Mouse (Mus musculus): ENCODE results near the gene Slco4a1. TPM values are rescaled to one million over a fixed set of nuclear protein-coding genes. Genes with fewer than 3 reads are reported as not detected.

Gene Slco4a1
- polyA plus RNA-seq, 1 experiment from 2014 or later = 3.4 TPM

GRCm38 (mm10) chr2:180513835-180514234 lies 57.8 kb downstream of the Slco4a1 start:
- H3K9me3 ChIP-seq (replicated peaks) = no peaks in the 10 kb centered on the region
- no peaks in the 10 kb centered on the region for H3K36me3 ChIP-seq
- WGBS = 23% methylated on average over 4 of the region's 4 CpGs
- peaks cover 7% of the 10 kb centered on the region; the same call in 1 of the 2 replicates for H3K4me1 ChIP-seq
- H3K27me3 ChIP-seq = peaks cover 3% of the 10 kb centered on the region; the same call in 1 of the 2 replicates
- H3K27ac ChIP-seq = no peak overlapping the region
- H3K4me3 ChIP-seq = no peak overlapping the region
- no peak overlapping the region for H3K9ac ChIP-seq
- H3K4me2 ChIP-seq (replicated peaks) = no peak overlapping the region
- ATAC-seq (ENCODE audit: low FRiP score) = no peak

- 71% methylated on average over 5 of the region's 5 CpGs for WGBS
- Histone ChIP-seq H3K36me3 (no peaks in the 10 kb centered on the region), H3K9me3 (replicated peaks) (no peaks in the 10 kb centered on the region), H3K4me2 (replicated peaks) (no peak overlapping the region), H3K4me3 (no peak overlapping the region), H3K27ac (no peak overlapping the region), H3K4me1 (no peaks in the 10 kb centered on the region), H3K27me3 (peaks cover 16% of the 10 kb centered on the region), H3K9ac (no peak overlapping the region)
- ATAC-seq (ENCODE audit: low FRiP score) = no peak
These were observed 65.6 kb downstream of the Slco4a1 start for GRCm38 (mm10) chr2:180521437-180522221.

GRCm38 (mm10) chr2:180522825-180523224 lies 66.8 kb downstream of the Slco4a1 start:
- no peak overlapping the region for H3K27ac ChIP-seq
- no peaks in the 10 kb centered on the region for H3K36me3 ChIP-seq
- H3K9ac ChIP-seq = no peak overlapping the region
- peaks cover 21% of the 10 kb centered on the region for H3K27me3 ChIP-seq
- ATAC-seq (ENCODE audit: low FRiP score) = no peak
- no peaks in the 10 kb centered on the region for H3K9me3 ChIP-seq (replicated peaks)
- WGBS = 72% methylated on average over 4 of the region's 4 CpGs
- no peak overlapping the region for H3K4me3 ChIP-seq
- peaks cover 2% of the 10 kb centered on the region for H3K4me1 ChIP-seq
- H3K4me2 ChIP-seq (replicated peaks) = no peak overlapping the region

Other genes with a start within 250 kb of the Slco4a1 start
- gene Lama5, start 230.4 kb upstream of the Slco4a1 start, polyA plus RNA-seq (2016; fragmentation: Nextera tagmentation; extraction: Ambion mirVana) = 5.8 and 8.7 TPM in 2 replicates
- gene Rps21, start 198.9 kb upstream of the Slco4a1 start, polyA plus RNA-seq (2016; fragmentation: Nextera tagmentation; extraction: Ambion mirVana) = 393 and 423 TPM in 2 replicates
- 29.4 and 29.5 TPM in 2 replicates for gene Cables2, start 182.7 kb upstream of the Slco4a1 start, polyA plus RNA-seq (2016; fragmentation: Nextera tagmentation; extraction: Ambion mirVana)
- 0.20 and 0.35 TPM in 2 replicates for gene Rbbp8nl, start 166.4 kb upstream of the Slco4a1 start, polyA plus RNA-seq (2016; fragmentation: Nextera tagmentation; extraction: Ambion mirVana)
- gene Gata5, start 121.5 kb upstream of the Slco4a1 start, polyA plus RNA-seq (2016; fragmentation: Nextera tagmentation; extraction: Ambion mirVana) = 0.08 TPM in 1 of 2 replicates, not detected in the other
- 0.40 and 0.43 TPM in 2 replicates for gene Ntsr1, start 43.7 kb downstream of the Slco4a1 start, polyA plus RNA-seq (2016; fragmentation: Nextera tagmentation; extraction: Ambion mirVana)
- gene Mrgbp, start 125.1 kb downstream of the Slco4a1 start, polyA plus RNA-seq (2016; fragmentation: Nextera tagmentation; extraction: Ambion mirVana) = 41.7 and 43.3 TPM in 2 replicates
- 96.5 and 96.6 TPM in 2 replicates for gene Ogfr, start 133.0 kb downstream of the Slco4a1 start, polyA plus RNA-seq (2016; fragmentation: Nextera tagmentation; extraction: Ambion mirVana)
- 171 and 195 TPM in 2 replicates for gene Col9a3, start 141.5 kb downstream of the Slco4a1 start, polyA plus RNA-seq (2016; fragmentation: Nextera tagmentation; extraction: Ambion mirVana)
- 0.30 and 0.44 TPM in 2 replicates for gene Tcfl5, start 186.5 kb downstream of the Slco4a1 start, polyA plus RNA-seq (2016; fragmentation: Nextera tagmentation; extraction: Ambion mirVana)